Mouse (Mus musculus) adrenal gland, postnatal 4 days (tissue): Measurements from ENCODE around the gene Ccdc69. TPM values are rescaled to one million over a fixed set of nuclear protein-coding genes. Genes with fewer than 3 reads are reported as not detected.

Experiments used
- DNase-seq, 2 experiments: peaks; one replicate each; pipeline ENCODE4 v3.0.0; 2021 to 2022; ENCODE audit warnings: low spot score in 2 of 2, mixed read lengths in 2 of 2
- total RNA-seq, 2 experiments: library from RNA; stranded (reverse); gene quantifications; 2 replicates each; pipeline ENCODE4 v1.2.3; 2021

The Ccdc69 gene
- total RNA-seq, 2 experiments from 2014 or later = 4.9 to 5.0 TPM

DNA sequence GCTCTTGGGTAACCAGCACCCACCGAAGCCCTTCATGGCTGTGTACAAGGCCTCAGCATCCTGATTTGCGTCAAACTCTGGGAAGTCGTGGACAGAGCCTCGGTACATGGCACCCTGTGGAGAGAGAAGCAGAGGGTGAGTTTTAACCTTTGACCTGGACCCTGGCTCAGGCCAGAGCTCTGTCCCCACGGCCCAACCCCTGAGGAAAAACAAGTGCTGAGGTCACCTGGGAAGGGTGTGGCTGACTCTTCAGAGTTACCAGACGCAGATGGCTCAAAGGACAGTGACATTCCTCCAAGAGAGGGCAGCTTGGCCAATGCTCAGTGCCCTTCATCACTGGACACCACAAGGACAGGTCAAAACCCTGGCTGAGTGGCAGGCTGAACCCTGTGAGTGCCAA is 64.1 kb downstream of the Ccdc69 start:
- DNase-seq = no peak

DNA sequence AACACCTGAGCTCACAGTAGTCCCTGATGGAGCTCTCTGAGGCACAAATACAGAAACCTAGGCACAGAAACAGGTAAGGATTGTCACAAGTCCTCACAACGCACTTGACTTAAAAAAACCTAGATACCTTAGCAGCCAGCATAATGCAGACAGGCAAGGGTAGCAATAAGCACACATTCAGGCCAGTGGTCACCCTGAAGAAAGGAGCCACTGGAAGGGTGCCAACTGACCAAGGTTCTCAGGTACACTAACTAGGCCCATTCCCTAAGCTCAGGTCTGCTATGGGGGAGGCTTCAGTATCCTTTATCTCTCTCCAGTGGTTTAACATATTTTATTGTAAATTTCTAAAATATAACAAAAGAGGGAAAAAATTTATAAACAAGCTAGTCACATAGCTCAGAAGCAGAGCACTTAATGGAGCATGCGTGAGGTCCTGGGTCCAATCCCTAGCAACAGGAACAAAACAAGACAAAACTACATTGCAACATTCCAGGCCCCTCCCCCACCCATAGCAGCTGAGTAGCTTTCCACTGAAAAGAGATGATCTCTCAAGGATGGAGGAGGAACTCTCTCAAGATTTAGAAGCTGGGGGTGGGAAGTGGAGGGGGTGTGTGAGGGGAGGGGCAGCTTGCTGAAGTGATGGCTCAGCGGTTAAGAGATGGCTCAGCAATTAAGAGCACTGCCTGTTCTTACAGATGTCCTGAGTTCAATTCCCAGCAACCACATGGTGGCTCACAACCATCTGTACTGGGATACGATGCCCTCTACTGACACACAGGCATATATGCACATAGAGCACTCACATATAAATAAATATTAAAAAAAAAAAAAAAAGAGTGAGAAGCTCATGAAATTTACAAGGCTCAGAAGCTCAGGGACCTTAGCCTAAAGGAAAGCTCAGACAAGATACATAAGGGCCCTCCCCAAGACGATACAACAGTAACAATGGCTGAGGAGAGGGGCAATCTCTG is 65.1 kb downstream of the Ccdc69 start:
- DNase-seq = no peak

DNA sequence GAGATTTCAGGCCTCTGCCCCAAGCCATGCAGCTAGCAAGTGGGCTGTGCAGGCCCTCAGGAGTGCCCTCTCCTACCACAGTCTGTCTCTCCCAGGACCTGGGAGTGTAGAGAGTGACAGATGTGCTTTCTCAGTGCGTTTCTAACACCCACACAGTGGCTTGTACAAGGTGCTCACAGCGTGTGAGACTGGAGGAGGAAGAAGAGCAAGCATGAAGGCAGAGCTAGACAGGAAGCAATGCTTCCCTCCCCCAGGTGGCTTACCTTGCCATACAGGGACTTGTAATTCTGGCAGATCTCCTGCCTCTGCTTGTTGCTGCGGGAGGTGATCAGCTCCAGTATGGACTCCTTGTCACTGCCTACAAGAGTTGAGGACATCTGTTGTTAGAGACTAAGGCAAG is 66.5 kb downstream of the Ccdc69 start:
- DNase-seq = no peak

GRCm38 (mm10) chr11:55008230-55008629 is 69.7 kb downstream of the Ccdc69 start:
- DNase-seq = no peak

DNA sequence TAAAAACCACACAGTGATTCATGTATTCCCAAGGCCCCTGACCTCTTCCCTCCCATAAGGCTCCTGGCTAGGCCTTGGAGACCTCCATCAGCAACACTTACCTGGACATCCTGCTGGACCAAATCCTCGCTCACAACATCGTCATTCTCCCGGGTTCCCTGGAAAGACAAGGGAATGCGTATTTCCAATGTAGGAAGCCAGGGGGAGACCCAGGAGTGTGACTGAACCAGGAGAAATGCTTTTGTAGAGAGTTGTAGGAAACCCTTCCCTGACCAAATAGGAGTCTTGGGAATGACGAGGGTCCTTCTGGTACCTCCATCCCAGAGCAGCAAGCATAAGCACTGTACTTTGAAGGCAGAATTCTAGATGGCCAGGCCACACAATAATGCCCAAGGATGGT is 72.2 kb downstream of the Ccdc69 start:
- DNase-seq = no peak

DNA sequence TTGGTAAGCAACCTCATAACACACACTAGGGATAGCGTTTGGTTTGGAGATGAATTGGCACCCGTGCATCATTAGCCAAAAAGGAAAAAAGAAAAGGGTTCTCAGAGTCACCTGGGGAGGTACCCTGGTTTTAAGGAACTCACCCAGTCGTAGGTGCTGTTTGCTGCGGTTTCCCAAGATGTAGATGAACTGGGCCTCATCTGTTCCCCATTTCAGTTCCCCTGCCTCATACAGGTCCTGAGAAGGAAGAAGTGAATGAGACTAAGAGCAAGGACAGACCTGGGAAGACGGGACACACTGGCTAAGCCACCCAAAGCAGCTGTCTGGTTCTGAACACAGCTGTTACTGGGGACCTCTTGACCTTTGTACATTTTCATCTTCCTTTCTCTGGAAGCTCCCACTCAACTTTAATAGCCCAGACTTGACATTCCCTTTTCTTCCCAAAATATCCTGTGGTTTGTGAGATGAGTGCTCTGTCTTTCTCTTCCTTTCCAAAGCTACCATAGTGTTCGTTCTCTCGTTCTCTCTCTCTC is 72.9 kb downstream of the Ccdc69 start:
- DNase-seq = no peak

Other genes with a start within 250 kb of the Ccdc69 start
- gene Lyrm7, start 217.2 kb downstream of the Ccdc69 start, total RNA-seq = 10 to 100 TPM; 12.5 to 12.7 TPM
- 100 to 1,000 TPM; 353 to 385 TPM for gene Hint1, start 211.7 kb downstream of the Ccdc69 start, total RNA-seq
- 100 to 1,000 TPM in 1 of 2 experiments, 10 to 100 TPM in 1; 33.8 to 163 TPM for gene Gpx3, start 175.7 kb downstream of the Ccdc69 start, total RNA-seq
- 10 to 100 TPM; 73.4 to 75.0 TPM for gene Tnip1, start 115.2 kb downstream of the Ccdc69 start, total RNA-seq
- gene Anxa6, start 44.7 kb downstream of the Ccdc69 start, total RNA-seq = 100 to 1,000 TPM; 169 to 172 TPM
- 100 to 1,000 TPM; 114 to 115 TPM for gene Gm2a, start 20.0 kb upstream of the Ccdc69 start, total RNA-seq
- not detected for gene Slc36a3, start 73.6 kb upstream of the Ccdc69 start, total RNA-seq
- 10 to 100 TPM; 45.2 to 66.6 TPM for gene Slc36a2, start 106.9 kb upstream of the Ccdc69 start, total RNA-seq
- gene Slc36a1, start 126.2 kb upstream of the Ccdc69 start, total RNA-seq = 10 to 100 TPM; 35.5 to 35.6 TPM